Comparison of ENCODE assay signal across 30 mouse cellular contexts in genomic region chr11:110672941-110673340, GRCm38 (mm10).
DNase-seq lines count a peak whose midpoint lies in the region; ATAC-seq and TF ChIP-seq lines count a peak whose summit lies in the region.
"Had no signal": no experiment of that assay in that cellular context is flagged by ENCODE, and none has a peak within 500 bp of the region (broad histone marks: within the 10 kb centered on the region; RNA-seq: fewer than 3 reads in every experiment).

No protein-coding gene starts in this region.

- no peak overlapping the region for H3K4me2 ChIP-seq in midbrain, postnatal 0 days (ENCODE audit: low read depth, low read length, poor library complexity, severe bottlenecking)
- no peak overlapping the region for H3K4me2 ChIP-seq in midbrain, embryonic 13.5 days (replicated peaks)
- H3K4me2 ChIP-seq: forebrain, embryonic 15.5 days; heart, embryonic 12.5 days; hindbrain, embryonic 15.5 days; liver, embryonic 12.5 days; neural tube, embryonic 15.5 days had no signal

- 28% methylated on average over 1 of the region's 1 CpGs for WGBS in midbrain, embryonic 10.5 days
- WGBS in midbrain, postnatal 0 days = 6% methylated on average over 1 of the region's 1 CpGs
- WGBS in midbrain, embryonic 13.5 days = 12% methylated on average over 1 of the region's 1 CpGs

- no peak for ATAC-seq in midbrain, postnatal 0 days (ENCODE audit: low FRiP score)
- peak; percentile 48; the same call in 1 of the 2 replicates for ATAC-seq in midbrain, embryonic 13.5 days
- ATAC-seq: forebrain, embryonic 15.5 days; inflammation-experienced regulatory T-cells, adult 6 months; liver, embryonic 12.5 days; liver, postnatal 0 days had no signal

- peaks cover 9% of the 10 kb centered on the region for H3K4me1 ChIP-seq in midbrain, embryonic 10.5 days
- H3K4me1 ChIP-seq in midbrain, postnatal 0 days (ENCODE audit: insufficient read depth, low read length) = no peaks in the 10 kb centered on the region
- peaks cover 6% of the 10 kb centered on the region; the same call in 1 of the 2 replicates for H3K4me1 ChIP-seq in midbrain, embryonic 13.5 days (replicated peaks)
- H3K4me1 ChIP-seq: forebrain, embryonic 15.5 days; heart, embryonic 12.5 days; hindbrain, embryonic 15.5 days; liver, embryonic 12.5 days; megakaryocyte, embryonic 14.5 days; neural tube, embryonic 15.5 days had no signal

- H3K27ac ChIP-seq in midbrain, embryonic 10.5 days (replicated peaks) = peak overlapping the region; percentile 67
- H3K27ac ChIP-seq in midbrain, postnatal 0 days (ENCODE audit: low read depth, low read length) = no peak overlapping the region
- H3K27ac ChIP-seq in gastrocnemius, adult 2 months = no peak overlapping the region
- no peak overlapping the region for H3K27ac ChIP-seq in midbrain, embryonic 13.5 days
- H3K27ac ChIP-seq: forebrain, embryonic 15.5 days; heart, adult 2 months; hindbrain, embryonic 15.5 days; layer of hippocampus, adult 2 months; left cerebral cortex, adult 2 months; liver, embryonic 12.5 days; neural tube, embryonic 15.5 days had no signal

- no peak overlapping the region for H3K4me3 ChIP-seq in midbrain, embryonic 10.5 days
- H3K4me3 ChIP-seq in midbrain, postnatal 0 days (ENCODE audit: low read depth, low read length) = no peak overlapping the region
- no peak overlapping the region for H3K4me3 ChIP-seq in gastrocnemius, adult 2 months
- H3K4me3 ChIP-seq in midbrain, embryonic 13.5 days (replicated peaks) = no peak overlapping the region
- H3K4me3 ChIP-seq: forebrain, embryonic 15.5 days; heart, adult 2 months; heart, embryonic 12.5 days; hindbrain, embryonic 15.5 days; layer of hippocampus, adult 2 months; left cerebral cortex, adult 2 months; liver, embryonic 12.5 days; megakaryocyte, embryonic 14.5 days; neural tube, embryonic 15.5 days had no signal

- DNase-seq in cerebellum, postnatal 10 days = peak; percentile 4 to 8
- DNase-seq in cerebellum, adult 11-12 months = no peak
- DNase-seq in midbrain, embryonic 10.5 days (ENCODE audit: low spot score) = peak; percentile 15
- DNase-seq in midbrain, postnatal 0 days (ENCODE audit: low spot score) = no peak
- DNase-seq in gastrocnemius, adult 2 months = peak; percentile 37
- no peak for DNase-seq in embryo, embryonic 10 days (ENCODE audit: low spot score)
- DNase-seq in layer of hippocampus, adult 11-12 months (ENCODE audit: low spot score) = no peak
- DNase-seq: adrenal gland, postnatal 14 days; cerebellum, adult 18-20 months; cerebellum, postnatal 14 days; heart, adult 2 months; heart, postnatal 4 days; kidney, adult 11 months; kidney, postnatal 25 days; liver, postnatal 0 days; lung, postnatal 4 days; right cerebral cortex, postnatal 4 days; thymus, adult 2 months; thymus, postnatal 4 days had no signal

- no peaks in the 10 kb centered on the region for H3K9me3 ChIP-seq in midbrain, embryonic 10.5 days (replicated peaks)
- H3K9me3 ChIP-seq in midbrain, postnatal 0 days (ENCODE audit: low read length) = no peaks in the 10 kb centered on the region
- H3K9me3 ChIP-seq in midbrain, embryonic 13.5 days = no peaks in the 10 kb centered on the region
- H3K9me3 ChIP-seq: forebrain, embryonic 15.5 days; heart, embryonic 12.5 days; hindbrain, embryonic 15.5 days; liver, embryonic 12.5 days; neural tube, embryonic 15.5 days had no signal

- intact Hi-C loops in gastrocnemius, adult 2 months (cut with DNase I) = no loop called here

- no peaks in the 10 kb centered on the region for H3K36me3 ChIP-seq in midbrain, embryonic 10.5 days
- no peaks in the 10 kb centered on the region for H3K36me3 ChIP-seq in midbrain, postnatal 0 days (ENCODE audit: insufficient read depth, low read length)
- H3K36me3 ChIP-seq in midbrain, embryonic 13.5 days = no peaks in the 10 kb centered on the region
- H3K36me3 ChIP-seq: forebrain, embryonic 15.5 days; heart, embryonic 12.5 days; hindbrain, embryonic 15.5 days; liver, embryonic 12.5 days; neural tube, embryonic 15.5 days had no signal

- no peak overlapping the region for H3K9ac ChIP-seq in midbrain, postnatal 0 days (replicated peaks; ENCODE audit: low read length, poor library complexity, severe bottlenecking)
- H3K9ac ChIP-seq in midbrain, embryonic 13.5 days (replicated peaks) = no peak overlapping the region
- H3K9ac ChIP-seq: forebrain, embryonic 15.5 days; heart, embryonic 12.5 days; hindbrain, embryonic 15.5 days; liver, embryonic 12.5 days; liver, postnatal 0 days; neural tube, embryonic 15.5 days had no signal

- no peaks in the 10 kb centered on the region for H3K27me3 ChIP-seq in midbrain, embryonic 10.5 days (ENCODE audit: low read depth, poor library complexity, severe bottlenecking)
- H3K27me3 ChIP-seq in midbrain, postnatal 0 days (ENCODE audit: insufficient read depth, low read length) = no peaks in the 10 kb centered on the region
- no peaks in the 10 kb centered on the region for H3K27me3 ChIP-seq in midbrain, embryonic 13.5 days
- H3K27me3 ChIP-seq: CH12.LX; forebrain, embryonic 15.5 days; heart, embryonic 12.5 days; hindbrain, embryonic 15.5 days; liver, embryonic 12.5 days; megakaryocyte, embryonic 14.5 days; neural tube, embryonic 15.5 days had no signal

- TF ChIP-seq CTCF in midbrain, postnatal 0 days (IDR thresholded peaks at IDR 0.05) = no peak
- TF ChIP-seq CTCF in gastrocnemius, adult 2 months (IDR thresholded peaks at IDR 0.05) = no peak

Comparison
In these comparisons a context has a peak if more than half of its experiments do, and no peak if none do; other contexts are left out.
1. DNase-seq: peak in cerebellum, postnatal 10 days (2 of 2), midbrain, embryonic 10.5 days (single experiment) and gastrocnemius, adult 2 months (single experiment); none in cerebellum, adult 11-12 months (single experiment), midbrain, postnatal 0 days (single experiment), embryo, embryonic 10 days (single experiment) and layer of hippocampus, adult 11-12 months (single experiment).